Mouse (Mus musculus): ENCODE results near the gene Pld6.

Pld6 gene

DNA sequence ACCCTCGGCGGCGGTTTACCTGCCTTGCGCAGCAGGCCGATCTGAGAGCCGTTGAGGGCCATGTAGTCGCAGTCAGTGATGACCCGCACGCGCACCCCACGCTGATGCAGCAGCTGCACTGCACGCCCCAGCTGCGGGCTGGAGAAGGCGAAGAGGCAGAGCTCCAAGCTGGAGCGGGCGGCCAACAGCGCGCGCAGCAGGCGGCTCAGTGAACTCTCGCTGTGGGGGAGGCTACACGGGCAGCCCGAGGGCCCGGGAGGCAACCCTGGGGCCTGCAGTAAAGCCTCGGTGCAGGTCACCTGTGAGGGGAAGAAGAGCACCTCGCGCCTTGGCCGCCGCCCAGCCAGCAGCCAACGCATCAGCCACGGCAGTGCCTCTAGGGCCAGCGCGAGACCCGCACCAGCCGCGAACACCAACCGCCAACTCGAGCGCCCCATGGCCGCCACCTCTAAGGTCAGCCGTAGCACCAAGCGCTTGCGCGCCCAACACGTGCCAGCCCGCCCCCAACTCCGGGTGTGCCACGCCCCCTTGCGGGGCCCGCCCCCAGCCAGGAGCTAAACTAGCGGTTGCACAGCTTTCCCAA lies at the start of gene Pld6:
TSS of gene Pld6 (minus strand) at position 447 of the 583 bp plus-strand sequence.
- DNase-seq (ENCODE audit: low spot score in 2 of 2): peak in 1 of 2 experiments; percentile 29

DNA sequence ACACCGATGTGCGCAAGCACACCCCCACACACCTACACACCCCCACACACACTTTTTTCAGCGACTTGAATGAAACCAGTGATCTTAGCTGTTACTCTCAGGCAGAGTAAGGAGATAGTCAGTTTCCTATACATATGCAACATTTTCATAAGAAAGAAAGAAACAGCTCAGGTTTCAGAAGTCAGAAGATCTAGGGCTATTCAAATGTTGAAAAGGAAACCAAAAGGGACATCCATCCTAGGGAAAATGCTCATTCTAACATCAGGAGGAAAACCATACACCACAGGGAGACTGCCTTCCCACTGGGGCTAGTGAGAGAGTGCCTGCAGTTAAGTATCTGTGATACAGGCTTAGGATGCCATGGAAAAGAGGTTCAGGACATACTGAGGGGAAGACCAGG lies 34.2 kb upstream of the Pld6 start:
- DNase-seq (ENCODE audit: low spot score in 2 of 2): no peak

GRCm38 (mm10) chr11:59817916-59818315 lies 30.5 kb upstream of the Pld6 start:
- no peak for DNase-seq (ENCODE audit: low spot score in 2 of 2)

GRCm38 (mm10) chr11:59815482-59816065 lies 28.1 kb upstream of the Pld6 start:
- no peak for DNase-seq (ENCODE audit: low spot score in 2 of 2)

- no peak for DNase-seq (ENCODE audit: low spot score in 2 of 2)
Observed at GRCm38 (mm10) chr11:59814936-59815335, 27.5 kb upstream of the Pld6 start.

DNA sequence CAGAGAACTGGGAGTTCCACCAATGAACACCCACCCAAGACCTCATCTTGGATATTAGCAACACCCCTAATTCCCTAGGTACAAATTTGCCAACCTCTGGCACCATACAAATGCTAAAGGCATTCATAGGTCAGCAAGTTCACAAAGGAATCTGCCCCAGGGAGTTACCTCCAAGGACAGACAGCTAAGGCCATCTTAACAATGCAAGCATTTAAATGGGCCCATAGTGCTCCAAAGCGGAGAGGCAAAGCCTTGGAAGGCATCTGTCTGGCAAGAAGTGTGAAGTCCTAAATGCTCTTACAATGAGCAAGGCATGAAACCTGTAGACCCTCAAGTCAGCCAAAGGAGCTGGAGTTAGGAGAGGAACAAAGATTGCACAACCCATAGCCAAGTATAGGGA lies 26.9 kb upstream of the Pld6 start:
- no peak for DNase-seq (ENCODE audit: low spot score in 2 of 2)

GRCm38 (mm10) chr11:59813276-59813675 lies 25.8 kb upstream of the Pld6 start:
- DNase-seq (ENCODE audit: low spot score in 2 of 2): no peak

DNA sequence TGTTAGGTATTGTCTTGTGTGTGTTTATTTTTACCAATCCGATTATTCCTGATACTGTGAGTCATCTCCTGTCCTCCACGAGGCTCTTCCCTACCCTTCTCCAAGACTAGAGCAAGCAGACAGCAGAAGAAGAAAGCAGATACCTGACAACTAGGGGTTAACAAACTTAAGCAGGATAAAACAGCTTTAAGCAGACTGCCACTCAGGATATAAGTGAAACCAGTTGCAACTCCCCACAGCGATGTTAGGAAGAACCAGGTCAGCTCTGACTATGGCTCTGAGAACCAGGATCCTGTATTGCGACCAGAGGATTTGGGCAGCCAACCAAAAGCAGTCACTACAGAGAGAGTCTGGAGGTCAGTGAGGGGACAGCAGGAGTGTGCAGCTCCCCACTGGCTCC lies 23.8 kb upstream of the Pld6 start:
- no peak for DNase-seq (ENCODE audit: low spot score in 2 of 2)

- no peak for DNase-seq (ENCODE audit: low spot score in 2 of 2)
Observed at GRCm38 (mm10) chr11:59810480-59811158, 23.2 kb upstream of the Pld6 start.

DNA sequence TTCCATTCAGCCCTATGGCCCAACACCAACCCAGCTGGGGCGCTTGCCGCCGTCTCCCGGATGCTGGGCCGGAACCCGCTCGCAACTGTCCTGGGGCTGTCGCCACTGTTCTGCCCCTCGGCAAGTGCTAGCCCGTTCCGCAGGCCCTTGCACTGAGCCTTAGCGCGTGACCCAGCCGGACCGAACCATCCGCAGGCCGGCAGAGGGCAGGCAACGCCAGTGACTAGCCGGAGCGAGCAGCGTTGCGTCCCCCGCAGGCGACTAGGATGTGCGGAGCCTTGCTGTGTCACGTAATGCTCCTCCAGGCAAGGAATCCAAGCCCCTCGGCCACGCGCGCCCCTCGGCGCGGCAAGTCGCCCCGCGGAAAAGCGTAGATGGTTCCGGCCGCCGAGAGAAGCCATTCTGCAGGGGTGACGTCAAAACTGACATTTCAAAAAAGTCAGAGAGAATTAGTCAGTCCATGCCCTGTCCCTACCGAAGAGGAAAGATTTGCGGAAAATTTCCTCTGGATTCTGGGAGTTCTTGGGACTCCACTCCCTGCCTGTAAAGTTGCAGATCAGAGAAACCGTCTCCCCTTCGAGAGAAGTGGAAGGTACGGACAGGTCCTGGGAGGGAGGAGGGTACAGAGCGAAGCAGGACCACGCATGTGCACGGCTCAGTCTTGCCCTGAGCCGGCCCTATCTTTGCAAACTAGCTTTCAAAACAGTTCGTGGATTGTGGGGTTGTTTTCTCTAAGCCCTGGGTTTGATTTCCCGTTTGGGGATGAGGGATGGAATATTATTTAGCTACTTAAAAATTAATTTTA lies 22.4 kb upstream of the Pld6 start, which contains the start of gene Flcn:
TSS of gene Flcn (minus strand) at position 347 of the 805 bp plus-strand sequence.
- peak; percentile 85 to 89 for DNase-seq (ENCODE audit: low spot score in 2 of 2)

- DNase-seq (ENCODE audit: low spot score in 2 of 2): peak; percentile 73 to 82
Observed at GRCm38 (mm10) chr11:59809071-59809669, 21.7 kb upstream of the Pld6 start.

DNA sequence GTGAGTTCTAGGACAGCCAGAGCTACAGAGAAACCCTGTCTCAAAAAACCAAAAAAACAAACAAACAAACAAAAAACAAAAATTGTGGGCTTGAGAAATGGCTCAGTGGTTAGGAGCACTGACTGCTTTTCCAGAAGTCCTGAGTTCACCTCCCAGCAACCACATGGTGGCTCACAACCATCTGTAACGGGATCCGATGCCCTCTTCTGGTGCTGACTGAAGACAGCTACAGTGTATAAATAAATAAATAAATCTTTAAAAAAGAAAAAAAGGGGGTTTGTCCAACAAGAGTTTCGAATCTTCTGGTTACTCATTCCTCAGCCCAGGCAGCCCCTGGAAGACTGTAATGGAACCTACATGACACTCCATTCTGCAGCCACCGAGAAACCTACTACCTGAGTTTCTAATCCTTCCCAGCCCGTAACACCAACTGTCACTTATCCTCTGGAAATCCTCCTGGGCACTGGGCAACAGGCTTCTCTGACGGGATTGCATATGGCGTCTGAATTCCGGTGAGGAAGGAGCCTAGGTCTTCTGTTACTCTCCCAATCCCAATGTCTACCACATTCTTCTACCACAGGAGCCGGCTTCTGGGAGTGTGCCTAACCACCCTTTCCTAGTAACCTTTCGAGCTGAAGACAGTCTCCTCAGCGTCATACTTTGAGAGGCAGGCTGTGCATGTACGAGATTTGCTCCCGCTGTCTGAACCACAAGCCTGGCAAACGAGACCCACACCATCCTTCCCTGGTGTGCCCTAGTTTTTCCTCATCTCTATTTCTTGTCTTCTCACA lies 20.9 kb upstream of the Pld6 start:
- DNase-seq (ENCODE audit: low spot score in 2 of 2): no peak

DNA sequence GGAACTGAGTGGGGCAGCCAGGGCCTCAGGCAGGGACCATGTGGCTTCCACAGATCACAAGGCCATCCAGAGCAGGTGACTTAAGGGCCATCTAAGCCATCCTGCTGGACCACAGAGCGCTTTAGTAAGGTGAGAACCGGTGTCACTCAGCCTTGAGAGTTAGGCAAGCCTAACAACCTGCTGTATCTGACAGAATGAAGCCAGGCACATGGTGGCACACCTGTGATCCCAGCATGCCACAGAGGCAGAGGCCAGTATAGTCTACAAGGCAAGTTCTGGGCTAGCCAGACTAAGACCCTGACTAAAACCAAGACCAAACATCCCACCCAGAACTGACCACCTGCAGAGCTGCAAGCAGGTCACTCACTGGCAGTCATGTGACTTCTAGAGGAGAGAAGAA lies 18.2 kb upstream of the Pld6 start:
- DNase-seq (ENCODE audit: low spot score in 2 of 2): no peak

DNA sequence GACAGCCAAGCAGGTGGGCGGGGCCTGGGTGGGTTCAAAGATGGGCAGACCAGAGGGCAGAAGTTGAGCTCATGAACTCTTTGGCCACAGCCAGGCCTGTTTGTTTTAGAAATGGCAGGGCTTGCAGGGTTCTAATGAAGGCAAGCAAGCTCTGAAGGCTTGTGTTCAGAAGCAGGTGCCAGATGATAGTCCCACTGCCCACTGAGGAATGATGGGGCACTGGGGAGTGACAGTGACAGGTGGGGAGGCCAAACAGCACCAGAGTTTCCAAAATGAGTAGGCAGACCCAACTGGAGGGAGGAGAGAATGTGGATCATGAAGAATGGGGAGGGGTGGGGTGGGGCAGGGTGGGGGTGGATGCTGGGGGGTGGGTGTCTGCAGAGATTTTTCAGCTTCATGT lies 17.8 kb upstream of the Pld6 start:
- no peak for DNase-seq (ENCODE audit: low spot score in 2 of 2)

GRCm38 (mm10) chr11:59804409-59805110 lies 17.1 kb upstream of the Pld6 start:
- DNase-seq (ENCODE audit: low spot score in 2 of 2): peak in 1 of 2 experiments; percentile 15

DNA sequence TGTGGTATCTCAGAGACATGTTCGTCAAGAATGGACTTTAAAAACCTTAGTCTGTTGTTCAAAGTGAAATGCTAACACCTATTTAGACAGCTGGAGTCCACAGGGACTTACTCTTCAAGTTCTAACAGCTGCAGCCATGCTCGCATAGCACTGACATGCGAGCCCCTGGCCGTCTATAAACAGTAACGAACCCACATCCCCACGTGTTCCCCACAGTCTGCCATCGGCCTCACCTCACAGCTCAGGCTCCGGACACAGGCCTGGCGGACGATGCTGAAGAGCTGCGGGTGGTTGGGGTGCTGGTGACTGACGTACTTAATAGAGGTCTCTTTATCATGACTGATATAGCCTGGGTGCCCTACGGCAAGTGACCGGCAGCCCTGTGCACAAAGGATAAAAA lies 16.1 kb upstream of the Pld6 start:
- no peak for DNase-seq (ENCODE audit: low spot score in 2 of 2)

- no peak for DNase-seq (ENCODE audit: low spot score in 2 of 2)
Observed at GRCm38 (mm10) chr11:59801881-59802280, 14.4 kb upstream of the Pld6 start.

DNA sequence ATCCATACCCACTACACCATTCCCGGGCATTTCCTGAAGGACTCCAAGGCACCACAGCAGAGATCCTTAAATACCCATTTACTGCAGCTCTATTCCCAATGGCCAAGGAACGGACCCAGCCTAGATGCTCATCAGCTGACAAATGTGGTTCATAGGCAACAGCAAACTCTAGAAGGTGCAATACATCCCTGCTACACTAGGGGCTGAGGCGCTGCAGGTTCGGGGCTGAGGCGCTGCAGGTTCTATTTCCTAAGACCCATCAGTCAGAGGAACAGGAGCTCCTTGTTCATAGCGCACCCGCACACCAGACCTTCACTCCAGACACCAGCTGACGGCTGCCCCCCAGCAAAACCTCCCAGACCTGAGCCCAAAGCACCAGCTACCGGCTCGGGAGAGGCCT lies 13.0 kb upstream of the Pld6 start:
- no peak for DNase-seq (ENCODE audit: low spot score in 2 of 2)

- no peak for DNase-seq (ENCODE audit: low spot score in 2 of 2)
Observed at GRCm38 (mm10) chr11:59793390-59793789, 5.9 kb upstream of the Pld6 start.

DNA sequence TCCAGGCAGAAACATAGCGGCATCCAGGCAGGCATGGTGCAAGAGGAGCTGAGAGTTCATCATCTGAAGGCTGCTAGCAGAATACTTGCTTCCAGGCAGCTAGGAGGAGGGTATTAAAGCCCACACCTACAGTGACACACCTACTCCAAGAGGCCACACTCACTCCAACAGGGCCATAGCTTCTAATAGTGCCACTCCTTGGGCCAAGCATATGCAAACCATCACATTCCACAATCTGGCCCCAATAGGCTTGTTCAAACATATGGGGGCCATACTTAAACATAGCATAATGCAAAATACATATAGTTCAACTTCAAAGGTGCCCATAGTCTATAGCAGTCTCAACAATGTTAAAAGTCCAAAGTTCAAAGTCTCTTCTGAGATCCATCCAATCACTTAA lies 1.9 kb upstream of the Pld6 start:
- no peak for DNase-seq (ENCODE audit: low spot score in 2 of 2)
